ENCODE assay signal across 12 mouse cellular contexts in the genomic region with DNA sequence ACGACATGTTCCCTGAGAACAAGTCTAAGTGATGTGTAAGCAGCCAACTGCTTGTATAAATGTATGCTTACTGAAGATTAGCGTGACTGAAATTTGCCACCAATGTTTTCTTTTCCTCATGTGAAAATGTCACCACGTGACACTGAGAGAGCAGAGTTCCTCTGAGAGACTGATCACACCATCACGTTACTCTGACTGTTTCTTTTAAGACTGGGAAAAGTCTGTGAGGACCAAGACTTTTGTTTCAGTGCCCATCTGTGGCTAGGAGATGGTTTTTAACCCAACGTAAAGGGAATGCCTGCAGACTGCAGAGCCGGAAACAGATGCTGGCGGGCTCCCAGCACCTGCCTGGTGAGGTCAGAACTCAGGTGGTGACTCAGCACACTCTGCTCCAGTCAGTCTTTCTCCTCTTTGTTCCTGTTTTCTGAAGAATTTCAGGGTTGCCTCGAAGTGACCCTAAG. TPM values are rescaled to one million over a fixed set of nuclear protein-coding genes. Genes with fewer than 3 reads are reported as not detected.
DNase-seq lines count a peak whose midpoint lies in the region; ATAC-seq and TF ChIP-seq lines count a peak whose summit lies in the region.
"Had no signal": no experiment of that assay in that cellular context is flagged by ENCODE, and none has a peak within 500 bp of the region (broad histone marks: within the 10 kb centered on the region; RNA-seq: fewer than 3 reads in every experiment).

No protein-coding gene starts in this region.

- H3K4me3 ChIP-seq in MEL (ENCODE audit: control insufficient read depth in 1 of 2, insufficient read depth in 1 of 2, low read depth in 2 of 2, low read length in 2 of 2) (peak overlapping the region; percentile 12 to 39; a peak in 3 of 4 replicates), myocyte (no peak overlapping the region)
- no peak overlapping the region for H3K4me3 ChIP-seq in left cerebral cortex, adult 2 months
- H3K4me3 ChIP-seq: neural tube, embryonic 15.5 days had no signal

- peak; percentile 8 to 42 for DNase-seq in lung, adult 18-20 months
- DNase-seq in lung, postnatal 4 days, result no peak
- peak; percentile 81 for DNase-seq in MEL (ENCODE audit: low read depth, low spot score)
- peak; percentile 47 for DNase-seq in kidney, adult 9 months
- DNase-seq in left cerebral cortex, adult 2 months (ENCODE audit: extremely low spot score in 1 of 2, low spot score in 2 of 2), result no peak
- no peak for DNase-seq in left cerebral cortex, postnatal 25 days (ENCODE audit: low spot score in 2 of 2)
- DNase-seq: spleen, adult 18-20 months had no signal

- H3K27me3 ChIP-seq in MEL (ENCODE audit: control insufficient read depth in 1 of 2, insufficient read depth in 2 of 2, low read length in 2 of 2), result no peaks in the 10 kb centered on the region
- H3K27me3 ChIP-seq in myocyte (ENCODE audit: control insufficient read depth, insufficient read depth, insufficient read length), result no peaks in the 10 kb centered on the region
- H3K27me3 ChIP-seq: neural tube, embryonic 15.5 days had no signal

- peak in 1 of 2 experiments; percentile 25; a peak in 2 of 4 replicates for TF ChIP-seq EP300 in MEL (IDR thresholded peaks at IDR 0.05; ENCODE audit: low read depth in 1 of 2, low read length in 2 of 2)

- intact Hi-C loops in left cerebral cortex, adult 2 months (cut with DNase I), result no loop called here
- intact Hi-C loops in left cerebral cortex, postnatal 25 days (cut with DNase I), result no loop called here

- H3K4me1 ChIP-seq in MEL (ENCODE audit: control insufficient read depth in 1 of 2, insufficient read depth in 2 of 2, low read length in 2 of 2), result peaks cover 5 to 10% of the 10 kb centered on the region in 2 experiments
- H3K4me1 ChIP-seq: neural tube, embryonic 15.5 days had no signal

- H3K27ac ChIP-seq in MEL (ENCODE audit: control insufficient read depth, low read depth, low read length), result peak overlapping the region; percentile 30
- no peak overlapping the region for H3K27ac ChIP-seq in left cerebral cortex, adult 2 months
- H3K27ac ChIP-seq: neural tube, embryonic 15.5 days had no signal

- TF ChIP-seq POLR2A in MEL (IDR thresholded peaks at IDR 0.05; ENCODE audit: control insufficient read depth in 1 of 2, insufficient read depth in 1 of 2, low read depth in 1 of 2, low read length in 2 of 2, poor library complexity in 1 of 2) (no peak), myocyte (IDR thresholded peaks at IDR 0.05; ENCODE audit: insufficient read length, low read depth) (no peak)

- no peak for TF ChIP-seq CTCF in MEL (IDR thresholded peaks at IDR 0.05 in 2 of 3, conservative IDR thresholded peaks at IDR 0.05 in 1 of 3; ENCODE audit: control insufficient read depth in 1 of 3, insufficient read depth in 1 of 3, low read depth in 2 of 3, low read length in 3 of 3, poor library complexity in 1 of 3, severe bottlenecking in 1 of 3)
- TF ChIP-seq CTCF in left cerebral cortex, adult 2 months (IDR thresholded peaks at IDR 0.05), result no peak

- no peak overlapping the region for H3K9ac ChIP-seq in MEL (ENCODE audit: control insufficient read depth, low read depth, low read length, poor library complexity, severe bottlenecking)
- H3K9ac ChIP-seq: neural tube, embryonic 15.5 days had no signal

- no peak for TF ChIP-seq RAD21 in MEL (IDR thresholded peaks at IDR 0.05; ENCODE audit: low read depth, low read length)

- H3K79me2 ChIP-seq in MEL (ENCODE audit: control insufficient read depth, insufficient read depth, low read length, poor library complexity) (no peaks in the 10 kb centered on the region), myocyte (ENCODE audit: control insufficient read depth, insufficient read depth) (no peaks in the 10 kb centered on the region)

- no peak overlapping the region for H3ac ChIP-seq in myocyte (ENCODE audit: control insufficient read depth, insufficient read length)

- H3K9me3 ChIP-seq in MEL (replicated peaks; ENCODE audit: insufficient read depth, low read length), result no peaks in the 10 kb centered on the region
- H3K9me3 ChIP-seq: neural tube, embryonic 15.5 days had no signal

- H3K36me3 ChIP-seq in MEL (ENCODE audit: control insufficient read depth in 1 of 2, insufficient read depth in 2 of 2, low read length in 2 of 2) (peaks cover 0 to 9% of the 10 kb centered on the region in 2 experiments; a peak in 2 of 4 replicates), myocyte (ENCODE audit: control insufficient read depth, insufficient read depth) (no peaks in the 10 kb centered on the region)
- H3K36me3 ChIP-seq: neural tube, embryonic 15.5 days had no signal

- no peak for ATAC-seq in inflammation-experienced regulatory T-cells, adult 6 months

- H3K4me2 ChIP-seq in myocyte (ENCODE audit: low read depth), result peak overlapping the region; percentile 18
- H3K4me2 ChIP-seq: neural tube, embryonic 15.5 days had no signal

TF ChIP-seq in MEL, 35 proteins besides CTCF, POLR2A, EP300 and RAD21 (continues in another document):
- TF ChIP-seq ZKSCAN1 (IDR thresholded peaks at IDR 0.05; ENCODE audit: low read depth, low read length) (no peak), ELF1 (IDR thresholded peaks at IDR 0.05; ENCODE audit: low read depth, low read length) (no peak), RCOR1 (IDR thresholded peaks at IDR 0.05; ENCODE audit: low read depth, low read length) (peak; percentile 7; the same call in 1 of the 2 replicates), CHD2 (IDR thresholded peaks at IDR 0.05; ENCODE audit: low read length) (no peak), MXI1 (IDR thresholded peaks at IDR 0.05; ENCODE audit: low read depth, low read length) (0 out of 2 replicates have a peak, but pooled peaks have one; percentile 46), TCF12 (IDR thresholded peaks at IDR 0.05; ENCODE audit: low read depth, low read length) (0 out of 2 replicates have a peak, but pooled peaks have one; percentile 9), USF2 (IDR thresholded peaks at IDR 0.05; ENCODE audit: borderline replicate concordance in 1 of 2, insufficient read depth in 1 of 2, low read depth in 1 of 2, low read length in 2 of 2) (peak in 1 of 2 experiments; percentile 71; a peak in 2 of 4 replicates), ZC3H11A (IDR thresholded peaks at IDR 0.05; ENCODE audit: low read depth, low read length) (no peak), MAZ (IDR thresholded peaks at IDR 0.05; ENCODE audit: low read depth, low read length) (no peak), MAX (IDR thresholded peaks at IDR 0.05; ENCODE audit: low read length) (peak; percentile 70), KAT2A (conservative IDR thresholded peaks at IDR 0.05; ENCODE audit: low read depth, low read length) (no peak), E2F4 (IDR thresholded peaks at IDR 0.05; ENCODE audit: borderline replicate concordance, low read depth, low read length) (no peak), NRF1 (IDR thresholded peaks at IDR 0.05; ENCODE audit: insufficient read depth, low read depth, low read length, poor library complexity, severe bottlenecking) (no peak), CHD1 (IDR thresholded peaks at IDR 0.05; ENCODE audit: low read depth, low read length) (no peak), BHLHE40 (IDR thresholded peaks at IDR 0.05; ENCODE audit: borderline replicate concordance, low read depth, low read length) (no peak), USF1 (IDR thresholded peaks at IDR 0.05; ENCODE audit: low read depth, low read length) (peak; percentile 86), GABPA (IDR thresholded peaks at IDR 0.05; ENCODE audit: low read depth, low read length) (no peak), NELFE (IDR thresholded peaks at IDR 0.05; ENCODE audit: low read depth, low read length) (no peak)

TF ChIP-seq in myocyte, 11 proteins besides CTCF, POLR2A, EP300 and RAD21:
- TF ChIP-seq USF1 (IDR thresholded peaks at IDR 0.05; ENCODE audit: low read depth) (peak; percentile 59), TCF3 (IDR thresholded peaks at IDR 0.05; ENCODE audit: insufficient read length, low read depth) (no peak), POLR2AphosphoS2 (IDR thresholded peaks at IDR 0.05; ENCODE audit: insufficient read length, low read depth) (no peak)

RNA-seq across cellular contexts. Expression of a gene that starts 14.2 kb away (rescaled TPM):
- 0.04 TPM in 1 of 2 replicates, not detected in the other for total RNA-seq in MEL (2012; rRNA removed)
- polyA plus RNA-seq in MEL (2012; ENCODE audit: insufficient read depth in 1 of 2, insufficient read length in 2 of 2, low read depth in 1 of 2, low replicate concordance in 2 of 2, missing spikeins in 1 of 2) (under 1 TPM in 1 of 2 experiments, not detected in 1; 0.40 TPM), myocyte (2012; fragmentation: generic; extraction: Trizol) (0.54 TPM)
- polyA plus RNA-seq in inflammation-experienced regulatory T-cells, adult 6 months (2017; shearing (Covaris generic)), result under 1 TPM in 2 of 3 experiments, not detected in 1; 0.24 to 0.39 TPM
- total RNA-seq in left cerebral cortex, adult 2 months (2021), result not detected
- total RNA-seq in left cerebral cortex, postnatal 25 days (2021), result not detected
- total RNA-seq: left cerebral cortex, adult 8-10 months had no signal
- polyA plus RNA-seq: cortical plate, adult 2 months had no signal

Comparison
In these comparisons a context has a peak if more than half of its experiments do, and no peak if none do; other contexts are left out.
1. DNase-seq: peak in lung, adult 18-20 months (2 of 2), MEL (single experiment) and kidney, adult 9 months (single experiment); none in lung, postnatal 4 days (0 of 2), left cerebral cortex, adult 2 months (0 of 2) and left cerebral cortex, postnatal 25 days (0 of 2).
2. H3K4me3 ChIP-seq: peak in MEL (2 of 2); none in myocyte (single experiment) and left cerebral cortex, adult 2 months (single experiment).